Mouse (Mus musculus) stomach, postnatal 0 days (tissue): ENCODE results near the gene Prr11. TPM values are rescaled to one million over a fixed set of nuclear protein-coding genes. Genes with fewer than 3 reads are reported as not detected.
"Not testable (repeated sequence)": the region's sequence is repeated elsewhere in the genome, so short reads cannot be mapped to it uniquely, and the experiment has no call there.

Source experiments
- ATAC-seq: fragments of 200-750 bp; cut with Nextera tagmentation; 2 replicates; pipeline ENCODE4 v1.8.0; 2017; ENCODE audit not compliant: low FRiP score, low TSS enrichment
- DNase-seq: peaks from one replicate; pipeline ENCODE4 v3.0.0-alpha.2; 2016; ENCODE audit warnings: low spot score
- H3K27ac ChIP-seq: fragments of 300-500 bp; sonication (generic); replicated peaks from 2 replicates; pipeline ENCODE4 v1.5.1; 2014; ENCODE audit warnings: mild to moderate bottlenecking, control low read depth
- H3K27me3 ChIP-seq: fragments of 300-500 bp; sonication (generic); 2 replicates; pipeline ENCODE4 v1.6.1; 2014; ENCODE audit warnings: low read length; ENCODE audit not compliant: control insufficient read depth, insufficient read depth
- H3K36me3 ChIP-seq: fragments of 300-500 bp; sonication (generic); 2 replicates; pipeline ENCODE4 v1.6.1; 2014; ENCODE audit warnings: low read length, mixed read lengths; ENCODE audit not compliant: control insufficient read depth, insufficient read depth
- H3K4me1 ChIP-seq: fragments of 300-500 bp; sonication (generic); replicated peaks from 2 replicates; pipeline ENCODE4 v1.6.1; 2014; ENCODE audit warnings: antibody characterized with exemption; ENCODE audit not compliant: control insufficient read depth, insufficient read depth
- H3K4me2 ChIP-seq: fragments of 300-500 bp; sonication (generic); replicated peaks from 2 replicates; pipeline ENCODE4 v1.6.1; 2014; ENCODE audit warnings: low read depth, mild to moderate bottlenecking, control low read depth, moderate library complexity
- H3K4me3 ChIP-seq: fragments of 300-500 bp; sonication (generic); 2 replicates; pipeline ENCODE4 v1.5.1; 2014; ENCODE audit warnings: low read depth, low read length, control low read depth
- H3K9ac ChIP-seq: fragments of 300-500 bp; sonication (generic); 2 replicates; pipeline ENCODE4 v1.6.1; 2014; ENCODE audit warnings: mild to moderate bottlenecking, low read length, control low read depth, mixed read lengths
- H3K9me3 ChIP-seq: fragments of 300-500 bp; sonication (generic); 2 replicates; pipeline ENCODE4 v1.6.1; 2016; ENCODE audit warnings: low read length; ENCODE audit not compliant: control insufficient read depth
- CTCF ChIP-seq: IDR thresholded peaks from 2 replicates; pipeline ENCODE4 v1.5.1; 2016; ENCODE audit warnings: antibody characterized with exemption, low read depth, mild to moderate bottlenecking, moderate library complexity
- EP300 ChIP-seq: optimal IDR thresholded peaks from 2 replicates; pipeline ENCODE3; 2016; ENCODE audit warnings: antibody characterized with exemption
- WGBS: fragments of 180-500 bp; shearing (Covaris S2); extraction: QIAGEN DNeasy Blood & Tissue Kit; methylation state at CpG from one replicate; pipeline ENCODE4 v1.1.7; 2014; 5-methylcytosine and 5-hydroxymethylcytosine counted together
- polyA plus RNA-seq: library from polyadenylated mRNA; unstranded; fragments of >200 nt; fragmentation: Nextera tagmentation; extraction: Ambion mirVana; gene quantifications from 2 replicates; pipeline ENCODE4 v1.2.1, GENCODE M21; 2015

Prr11 gene
- polyA plus RNA-seq, 1 experiment from 2014 or later: 1.2 TPM

DNA sequence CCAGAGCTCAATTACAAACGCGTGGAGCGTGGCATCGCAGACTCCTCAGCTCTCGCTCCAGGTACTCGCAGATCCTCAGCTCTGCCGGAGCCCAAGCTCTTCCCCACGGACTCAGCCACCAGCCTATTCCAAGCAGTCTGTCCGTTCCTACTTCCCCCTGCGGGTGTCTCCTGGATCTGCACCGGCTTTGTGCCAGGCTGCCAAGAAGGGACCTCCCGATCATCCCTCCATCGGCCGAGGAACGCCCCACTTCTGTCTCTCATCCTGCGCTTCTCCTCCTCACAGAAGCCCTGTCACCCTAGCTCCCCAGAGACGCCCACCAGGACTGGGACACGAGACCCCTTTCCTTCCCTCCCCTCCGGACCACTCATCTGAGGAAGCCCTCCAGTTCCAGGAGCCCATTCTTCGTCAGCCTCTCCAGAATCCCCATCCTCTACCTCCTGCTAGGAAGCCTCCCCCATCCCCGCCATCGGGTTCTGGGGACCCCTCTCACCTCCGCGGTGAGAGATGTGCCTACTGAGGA lies 35.1 kb downstream of the Prr11 start:
- no peak for TF ChIP-seq EP300
- TF ChIP-seq CTCF: peak; percentile 71
- peak overlapping the region; percentile 65 for H3K4me3 ChIP-seq
- H3K4me1 ChIP-seq: no peaks in the 10 kb centered on the region
- H3K27ac ChIP-seq: peak overlapping the region; percentile 69
- H3K4me2 ChIP-seq: peak overlapping the region; percentile 99
- WGBS: 2% methylated on average over 24 of the region's 24 CpGs
- DNase-seq (peak; percentile 80), ATAC-seq (peak; percentile 76)
- no peaks in the 10 kb centered on the region for H3K9me3 ChIP-seq
- H3K36me3 ChIP-seq: peaks cover 7% of the 10 kb centered on the region
- H3K9ac ChIP-seq: peak overlapping the region; percentile 70
- no peaks in the 10 kb centered on the region for H3K27me3 ChIP-seq

DNA sequence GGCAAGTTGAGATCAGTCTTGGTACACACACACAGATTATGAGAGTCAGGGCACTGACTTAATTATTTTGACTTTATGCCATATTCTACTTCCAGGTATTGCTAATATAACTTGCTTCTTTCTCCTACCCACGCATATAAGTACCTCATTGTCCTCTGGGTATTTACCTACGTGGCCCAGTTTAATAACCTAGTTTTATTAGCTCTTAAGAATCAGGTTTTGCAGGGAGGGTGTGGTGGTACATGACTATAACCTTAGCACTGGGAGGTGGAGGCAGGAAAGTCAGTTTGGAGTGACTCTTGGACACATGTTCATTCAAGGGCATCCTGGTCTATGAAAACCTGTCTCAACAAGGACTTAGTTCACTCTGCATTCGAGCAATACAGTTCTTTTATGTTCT lies 46.4 kb downstream of the Prr11 start:
- no peaks in the 10 kb centered on the region for H3K36me3 ChIP-seq
- no peaks in the 10 kb centered on the region for H3K27me3 ChIP-seq
- no peak overlapping the region for H3K9ac ChIP-seq
- no peaks in the 10 kb centered on the region for H3K4me1 ChIP-seq
- DNase-seq: no peak
- peak; percentile 69 for ATAC-seq
- 49% methylated on average over 3 of the region's 3 CpGs for WGBS
- H3K27ac ChIP-seq: no peak overlapping the region
- H3K4me2 ChIP-seq: no peak overlapping the region
- no peaks in the 10 kb centered on the region for H3K9me3 ChIP-seq
- no peak overlapping the region for H3K4me3 ChIP-seq
- TF ChIP-seq CTCF (no peak), EP300 (peak; percentile 67)

DNA sequence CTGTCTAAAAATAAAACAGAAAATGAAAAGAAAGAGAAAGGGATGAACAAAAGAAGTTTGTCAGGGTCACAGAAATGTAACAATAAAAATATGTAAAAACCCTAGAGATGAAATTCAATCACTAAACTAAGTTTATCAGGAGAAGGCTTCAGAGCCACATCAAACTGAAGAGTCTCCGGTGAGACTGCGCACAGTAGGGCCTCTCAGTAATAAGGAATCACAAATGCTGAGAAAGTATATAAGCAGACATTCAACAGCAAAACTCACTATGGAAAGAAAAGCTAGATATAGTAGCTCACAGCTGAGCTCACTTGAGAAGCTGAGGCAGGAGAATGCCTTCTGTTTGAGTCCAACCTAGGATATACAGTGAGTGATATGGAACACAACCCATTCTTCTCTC lies 48.1 kb downstream of the Prr11 start:
- Histone ChIP-seq H3K4me2 (no peak overlapping the region), H3K4me3 (no peak overlapping the region), H3K9ac (no peak overlapping the region), H3K27me3 (no peaks in the 10 kb centered on the region), H3K36me3 (no peaks in the 10 kb centered on the region; the same call in 1 of the 2 replicates), H3K9me3 (no peaks in the 10 kb centered on the region), H3K4me1 (no peaks in the 10 kb centered on the region), H3K27ac (no peak overlapping the region)
- WGBS: 95% methylated on average over 2 of the region's 2 CpGs
- ATAC-seq (no peak), DNase-seq (no peak)
- TF ChIP-seq CTCF: no peak
- no peak for TF ChIP-seq EP300

DNA sequence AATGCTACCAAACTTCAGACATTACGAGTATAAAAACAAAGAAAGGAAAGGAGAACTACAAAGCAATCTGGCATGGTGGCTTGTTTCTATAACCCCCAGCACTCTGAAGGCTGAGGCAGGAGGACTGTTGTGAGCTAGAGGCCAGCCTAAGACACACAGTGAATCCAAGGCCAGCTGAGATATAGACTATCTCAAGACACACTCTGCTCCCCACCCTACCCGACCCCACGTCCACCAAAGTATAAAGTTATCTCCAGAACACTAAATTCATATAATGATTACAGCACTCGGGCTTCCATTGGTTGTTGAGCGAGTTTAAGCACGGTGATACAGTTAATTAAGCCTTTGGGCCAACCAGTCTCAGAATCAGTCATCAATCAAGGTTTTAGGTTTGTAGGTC lies 52.2 kb downstream of the Prr11 start:
- H3K27me3 ChIP-seq: no peaks in the 10 kb centered on the region
- H3K9me3 ChIP-seq: no peaks in the 10 kb centered on the region
- TF ChIP-seq EP300 (no peak), CTCF (no peak)
- H3K9ac ChIP-seq: no peak overlapping the region
- no peak overlapping the region for H3K27ac ChIP-seq
- no peak overlapping the region for H3K4me2 ChIP-seq
- DNase-seq: no peak
- H3K4me1 ChIP-seq: no peaks in the 10 kb centered on the region
- no peak for ATAC-seq
- WGBS: 80% methylated on average over 6 of the region's 6 CpGs
- H3K4me3 ChIP-seq: no peak overlapping the region
- H3K36me3 ChIP-seq: no peaks in the 10 kb centered on the region; the same call in 1 of the 2 replicates

DNA sequence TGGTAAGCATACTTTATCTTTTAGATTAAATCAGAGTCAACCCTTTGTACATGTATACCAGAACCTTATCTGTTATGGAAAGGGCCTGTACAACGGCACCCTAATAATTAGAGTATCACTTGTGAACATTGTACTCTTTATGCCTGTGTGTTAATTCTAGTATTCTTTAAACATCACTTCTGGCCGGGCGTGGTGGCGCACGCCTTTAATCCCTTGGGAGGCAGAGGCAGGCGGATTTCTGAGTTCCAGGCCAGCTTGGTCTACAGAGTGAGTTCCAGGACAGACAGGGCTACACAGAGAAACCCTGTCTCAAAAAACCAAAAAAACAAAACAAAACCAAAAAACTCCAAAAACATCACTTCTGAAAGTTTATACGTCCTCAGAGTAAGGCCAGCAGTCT lies 59.6 kb downstream of the Prr11 start:
- not testable (repeated sequence) for DNase-seq, H3K9me3 ChIP-seq, H3K36me3 ChIP-seq, H3K9ac ChIP-seq, H3K27ac ChIP-seq, H3K4me1 ChIP-seq, ATAC-seq, H3K27me3 ChIP-seq, H3K4me3 ChIP-seq, H3K4me2 ChIP-seq
- 81% methylated on average over 7 of the region's 7 CpGs for WGBS

DNA sequence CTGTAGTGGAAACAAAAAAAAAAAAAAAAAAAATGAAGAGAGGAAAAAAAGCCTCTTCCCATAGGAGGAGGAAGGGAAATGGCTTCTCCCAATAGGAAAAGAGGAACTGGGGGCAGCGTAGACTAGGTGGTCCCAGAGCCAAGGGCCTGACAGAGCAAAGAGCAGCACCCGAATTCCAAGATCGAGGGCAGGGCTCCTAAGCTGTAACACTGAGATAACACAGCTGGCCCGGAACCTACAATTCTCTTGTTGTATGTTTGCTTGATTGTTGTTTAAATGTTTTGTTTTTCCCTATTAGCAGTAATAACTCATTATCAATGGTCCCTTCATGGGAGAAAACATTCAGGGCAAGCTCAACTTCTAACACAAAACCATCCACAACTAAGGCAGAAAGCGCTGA lies 61.5 kb downstream of the Prr11 start:
- no peak for TF ChIP-seq CTCF
- TF ChIP-seq EP300: no peak
- Histone ChIP-seq H3K36me3 (no peaks in the 10 kb centered on the region), H3K4me1 (no peaks in the 10 kb centered on the region), H3K4me3 (no peak overlapping the region), H3K9me3 (no peaks in the 10 kb centered on the region), H3K9ac (no peak overlapping the region), H3K27me3 (no peaks in the 10 kb centered on the region), H3K4me2 (no peak overlapping the region), H3K27ac (no peak overlapping the region)
- ATAC-seq (no peak), DNase-seq (no peak)
- 83% methylated on average over 5 of the region's 5 CpGs for WGBS
